Mouse (Mus musculus) 416B (cell line): ENCODE results near the gene Lrch1.
A peak's percentile ranks its signal among the peaks of the same experiment; 100 is the strongest.

ENCODE experiments used
- DNase-seq: peaks from one replicate; pipeline ENCODE4 v3.0.0; 2011; ENCODE audit warnings: low read depth

Lrch1 gene

DNA sequence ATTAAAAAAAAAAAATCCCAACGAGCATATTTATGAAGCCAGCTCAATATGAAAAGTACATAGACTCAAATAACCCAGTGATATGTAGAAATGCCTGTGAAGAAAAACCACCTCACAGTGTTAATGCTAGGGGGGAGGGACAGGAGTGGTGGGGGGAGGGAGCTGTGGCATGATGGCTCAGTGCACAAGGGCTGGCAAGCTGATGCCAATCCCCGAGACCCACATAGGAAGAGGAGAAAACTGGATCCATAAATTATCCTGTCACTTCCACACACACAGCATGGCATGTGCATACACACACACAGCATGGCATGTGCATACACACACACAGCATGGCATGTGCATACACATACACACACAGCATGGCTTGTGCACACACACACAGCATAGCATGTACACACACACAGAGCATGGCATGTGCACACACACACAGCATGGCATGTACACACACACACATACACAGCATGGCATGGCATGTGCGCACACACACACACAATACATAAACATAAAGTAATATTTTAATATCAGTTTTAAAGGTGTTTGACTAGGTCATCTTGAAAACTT lies 54.5 kb downstream of the Lrch1 start:
- DNase-seq = no peak

DNA sequence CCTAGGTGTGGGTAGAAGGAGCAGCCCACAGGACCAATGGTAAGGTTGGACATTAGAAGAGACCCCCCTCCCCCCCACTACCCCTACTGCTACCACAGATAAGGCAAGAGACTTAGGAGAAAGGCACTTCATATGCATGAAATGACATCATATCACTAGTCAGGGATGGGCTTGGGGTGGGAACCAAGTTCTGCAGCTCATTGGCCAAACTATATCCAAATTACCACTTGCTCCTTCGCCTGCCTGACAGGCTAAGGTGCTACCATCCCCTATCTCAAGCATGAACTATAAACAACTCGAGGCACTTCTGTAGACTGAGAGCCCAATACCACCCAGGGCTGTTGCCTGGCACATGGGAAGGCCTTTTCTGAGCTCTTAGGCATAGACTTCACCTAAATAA lies 58.4 kb downstream of the Lrch1 start:
- no peak for DNase-seq

DNA sequence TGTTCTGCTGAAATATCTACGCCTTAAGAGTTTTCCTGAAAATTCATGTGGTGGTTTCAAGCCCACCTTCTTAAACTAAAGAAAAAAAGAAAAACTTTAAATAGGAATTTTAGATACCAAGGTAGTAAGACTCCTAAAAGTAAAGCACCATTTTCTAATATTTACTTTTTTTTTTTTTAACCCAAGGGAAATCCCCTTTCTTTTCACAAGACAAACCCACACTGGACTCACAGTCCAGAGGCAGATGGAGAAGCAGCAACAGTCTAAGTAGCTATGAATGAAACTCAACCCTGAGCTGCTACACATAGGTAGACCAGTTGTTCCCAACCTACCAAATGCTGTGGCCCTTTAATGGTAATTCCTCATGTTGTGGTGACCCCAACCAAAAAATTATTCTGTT lies 59.6 kb downstream of the Lrch1 start:
- DNase-seq = no peak

DNA sequence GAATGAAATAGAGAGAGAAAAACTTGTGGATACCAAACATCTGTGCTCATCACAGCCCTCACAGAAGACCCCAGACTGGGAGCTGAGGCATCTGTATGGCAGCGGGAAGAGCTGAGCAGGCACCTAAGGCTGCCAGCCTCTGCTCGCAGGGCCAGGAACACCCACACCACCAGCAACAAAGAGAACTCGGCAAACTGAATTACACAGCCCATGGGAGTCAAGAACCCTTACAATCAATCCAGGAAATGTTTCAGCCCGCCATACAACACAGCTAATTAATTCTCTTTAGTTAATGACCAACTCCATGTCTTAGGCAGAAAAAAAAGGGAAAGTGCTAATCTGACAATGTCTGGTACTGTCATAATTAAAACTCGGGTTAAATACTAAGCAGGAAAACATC lies 61.2 kb downstream of the Lrch1 start:
- DNase-seq = no peak

DNA sequence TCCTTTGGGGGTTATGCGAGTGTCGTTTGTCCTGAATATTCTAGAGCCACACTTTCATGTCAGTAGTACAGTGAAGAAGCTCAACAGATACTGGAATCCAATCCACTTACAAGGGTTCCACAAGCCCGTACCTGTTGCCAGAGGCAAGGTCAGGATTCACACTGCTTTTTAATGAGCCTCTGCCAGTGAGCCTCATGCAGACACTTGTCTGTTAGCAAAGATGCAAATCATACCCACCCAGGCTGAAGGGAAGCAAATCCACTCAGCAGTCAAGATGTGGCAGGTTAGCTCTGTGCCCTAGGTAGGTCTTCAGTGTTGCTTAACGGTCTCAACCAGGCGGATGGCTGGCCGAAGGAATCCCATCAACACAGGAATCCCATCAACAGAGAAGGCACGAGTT lies 62.8 kb downstream of the Lrch1 start:
- DNase-seq = no peak

DNA sequence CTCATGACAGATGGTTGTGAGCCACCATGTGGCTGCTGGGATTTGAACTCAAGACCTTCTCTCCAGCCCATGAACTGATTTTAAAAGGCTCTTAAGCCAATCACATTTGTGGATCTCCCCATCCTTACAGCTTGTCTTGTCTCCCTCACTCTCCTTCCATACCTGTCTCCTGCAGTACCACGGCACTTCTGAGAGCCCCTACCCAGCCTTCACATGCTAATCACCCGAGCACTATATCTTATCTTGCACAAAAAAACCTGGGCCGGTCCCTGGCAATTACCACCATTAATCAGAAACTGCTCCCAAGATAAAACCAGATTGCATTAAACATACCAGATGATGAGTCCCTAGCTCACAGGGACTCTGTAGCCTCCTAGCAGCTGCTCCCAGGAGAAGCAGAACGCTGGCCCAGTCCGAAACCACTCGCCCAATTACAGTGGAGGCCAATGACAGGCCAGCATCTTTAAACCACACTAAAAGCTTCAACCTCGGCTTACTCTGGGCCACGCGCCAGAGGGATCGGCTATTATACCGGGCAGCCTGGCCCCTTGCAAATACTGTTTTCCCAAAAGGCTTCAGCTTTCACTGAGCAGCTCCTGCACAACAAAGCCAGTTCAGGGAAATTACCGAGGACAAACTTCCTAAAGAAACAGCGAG lies 63.5 kb downstream of the Lrch1 start:
- no peak for DNase-seq

DNA sequence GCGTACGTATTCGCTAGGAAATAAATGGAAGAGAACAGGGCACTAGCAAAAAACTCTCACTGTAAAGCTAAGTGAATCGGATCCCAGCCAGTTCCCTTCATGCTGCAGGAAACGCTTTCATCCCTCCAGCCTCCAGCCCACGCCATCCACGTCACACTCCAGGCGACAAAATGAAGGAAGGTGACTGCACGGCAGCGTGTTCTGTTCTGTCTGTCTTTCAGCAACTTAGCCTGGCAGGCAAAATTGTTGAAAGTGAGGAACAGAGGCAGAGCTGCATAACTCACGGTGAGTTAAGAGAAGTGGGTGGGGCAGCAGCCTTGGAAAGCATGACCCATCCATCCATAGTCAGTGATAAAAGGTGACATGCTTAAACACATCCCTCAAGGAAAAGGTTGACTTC lies 64.5 kb downstream of the Lrch1 start:
- DNase-seq = no peak

DNA sequence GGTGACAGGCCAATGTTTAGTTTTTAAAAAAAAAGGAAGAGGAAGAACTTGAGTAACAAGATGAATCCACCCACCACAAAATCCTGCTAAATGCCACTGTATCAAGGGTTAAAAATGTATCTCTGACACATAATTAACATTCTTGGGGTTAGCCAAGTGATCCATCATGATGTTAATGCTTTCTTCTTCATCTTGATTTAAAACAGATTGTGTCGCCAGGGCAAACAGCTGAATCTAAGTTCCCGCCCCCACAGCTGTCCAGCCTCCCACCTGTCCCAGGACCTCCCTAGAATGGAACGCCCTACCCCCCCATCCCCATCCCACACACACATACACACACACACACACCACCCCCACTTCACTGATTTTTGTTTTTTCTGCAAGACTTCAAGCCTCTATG lies 64.9 kb downstream of the Lrch1 start:
- DNase-seq = no peak

DNA sequence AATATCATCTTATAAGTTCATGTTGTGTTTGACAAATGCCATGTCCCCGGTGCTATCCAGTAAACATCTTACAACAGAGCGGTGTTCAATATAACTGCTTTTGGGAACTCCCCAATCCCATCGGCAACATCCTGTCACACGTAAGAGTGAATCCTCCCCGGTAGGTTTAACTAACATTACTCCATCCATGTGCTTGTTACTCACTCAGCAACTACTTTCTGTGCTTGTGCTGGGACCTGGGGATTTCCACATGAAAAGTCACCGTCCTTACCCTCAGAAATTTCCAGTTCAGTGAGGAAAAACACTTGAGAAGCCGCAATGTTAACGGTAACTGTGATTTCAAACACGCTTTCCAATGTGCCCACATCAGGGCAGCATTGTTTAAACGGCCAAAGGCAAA lies 66.8 kb downstream of the Lrch1 start:
- DNase-seq = no peak

DNA sequence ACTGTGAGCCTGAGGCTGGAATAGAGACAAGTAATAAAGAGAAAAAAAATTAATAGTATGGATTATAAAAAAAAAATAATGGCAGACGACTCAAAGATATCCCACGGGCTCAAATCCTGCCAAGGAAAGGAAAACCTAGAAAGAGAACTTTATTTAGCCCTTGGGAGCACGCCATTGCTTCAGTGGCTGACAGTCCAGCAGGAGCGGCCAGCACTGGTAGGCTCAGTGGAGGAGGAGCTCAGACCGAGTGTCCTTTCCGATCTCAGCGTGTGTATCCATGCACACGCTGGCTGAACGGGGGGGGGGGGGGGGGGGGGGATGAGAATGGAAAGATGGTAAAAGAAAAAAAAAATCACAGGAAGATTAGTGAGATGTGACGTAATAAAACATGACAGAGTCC lies 68.2 kb downstream of the Lrch1 start:
- no peak for DNase-seq

DNA sequence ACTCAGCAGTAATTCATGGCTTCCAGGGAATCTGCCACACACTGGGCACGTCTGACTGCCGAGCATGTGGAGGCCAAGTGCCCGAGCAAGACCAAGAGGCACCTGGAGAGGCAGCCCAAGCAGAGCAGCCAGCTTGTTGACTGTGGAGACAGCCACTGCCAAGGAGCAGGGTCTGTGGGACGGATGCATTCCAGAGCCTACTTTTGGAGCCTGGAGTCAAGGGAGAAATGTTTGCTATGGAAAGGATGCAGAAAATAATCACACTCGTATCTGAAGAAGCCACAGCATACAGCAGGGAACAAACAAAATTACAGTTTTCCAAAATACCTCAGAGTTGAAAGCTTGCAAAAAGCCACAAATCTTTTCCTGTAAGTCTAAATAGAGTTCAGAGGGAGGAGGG lies 70.4 kb downstream of the Lrch1 start:
- no peak for DNase-seq

DNA sequence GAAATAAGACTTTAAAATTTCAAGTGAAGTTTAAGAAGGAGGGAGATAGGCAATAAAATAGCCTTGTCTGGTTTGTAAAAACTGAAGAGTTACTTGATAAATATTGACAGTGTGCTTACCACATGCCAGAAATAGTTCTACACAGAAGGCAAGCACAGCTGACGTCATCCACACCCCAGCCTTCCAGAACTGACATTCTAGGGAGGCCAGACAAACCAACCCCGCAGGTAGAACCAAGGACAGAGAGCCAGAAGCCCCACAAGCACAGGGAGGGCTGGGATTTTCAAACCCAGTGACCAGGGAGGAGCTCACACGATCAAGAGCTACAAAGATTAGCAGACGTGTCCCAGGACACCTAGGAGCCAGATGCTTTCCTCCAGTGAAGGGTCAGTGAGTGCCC lies 76.5 kb downstream of the Lrch1 start:
- DNase-seq = no peak

DNA sequence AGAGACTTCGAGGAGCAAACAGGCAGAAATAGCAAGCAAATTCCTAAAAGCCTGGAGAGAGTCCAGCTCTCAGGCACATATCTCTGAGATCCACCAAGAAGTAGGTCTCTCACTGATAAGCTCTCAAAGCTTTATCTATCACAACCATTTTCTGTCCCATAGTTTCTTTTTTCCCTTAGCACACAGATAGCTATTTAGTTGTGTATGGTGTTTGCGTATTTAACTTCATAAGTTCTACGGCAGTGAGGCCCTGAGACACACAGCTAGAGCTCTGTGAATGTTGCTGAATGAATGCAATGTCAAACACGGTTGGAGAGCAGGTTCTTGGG lies 78.8 kb downstream of the Lrch1 start:
- no peak for DNase-seq

DNA sequence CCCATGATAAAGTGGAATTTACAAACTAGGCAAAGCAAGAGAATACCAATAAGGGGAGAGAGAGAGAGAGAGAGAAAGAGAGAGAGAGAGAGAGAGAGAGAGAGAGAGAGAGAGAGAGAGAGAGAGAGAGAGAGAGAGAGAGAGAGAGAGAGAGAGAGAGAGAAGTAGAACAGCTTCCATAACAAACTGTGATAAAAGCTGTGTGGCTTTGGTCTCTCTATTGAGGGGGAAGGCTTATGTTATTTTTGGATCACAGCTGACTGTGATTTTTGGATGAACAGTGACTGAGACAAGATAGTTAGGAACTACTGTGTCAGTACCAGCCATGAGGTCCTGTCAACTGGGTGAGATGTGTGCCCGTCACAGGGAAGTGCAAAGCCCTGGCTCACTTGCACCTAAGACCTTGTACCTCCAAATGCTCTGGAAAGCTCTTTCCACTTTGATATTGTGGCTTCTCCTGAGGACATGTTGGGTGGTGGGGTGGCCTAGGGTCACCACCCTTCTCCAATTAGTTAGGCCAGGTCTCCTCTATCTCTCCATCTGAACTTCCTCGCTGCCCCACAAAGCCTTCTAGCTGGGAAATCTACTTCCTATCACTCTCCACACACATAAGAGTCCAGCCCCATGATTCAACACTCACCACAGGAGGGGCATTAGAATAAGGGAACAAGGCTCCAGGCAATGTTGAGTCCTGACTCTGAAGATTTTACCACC lies 79.3 kb downstream of the Lrch1 start:
- DNase-seq = peak; percentile 62

DNA sequence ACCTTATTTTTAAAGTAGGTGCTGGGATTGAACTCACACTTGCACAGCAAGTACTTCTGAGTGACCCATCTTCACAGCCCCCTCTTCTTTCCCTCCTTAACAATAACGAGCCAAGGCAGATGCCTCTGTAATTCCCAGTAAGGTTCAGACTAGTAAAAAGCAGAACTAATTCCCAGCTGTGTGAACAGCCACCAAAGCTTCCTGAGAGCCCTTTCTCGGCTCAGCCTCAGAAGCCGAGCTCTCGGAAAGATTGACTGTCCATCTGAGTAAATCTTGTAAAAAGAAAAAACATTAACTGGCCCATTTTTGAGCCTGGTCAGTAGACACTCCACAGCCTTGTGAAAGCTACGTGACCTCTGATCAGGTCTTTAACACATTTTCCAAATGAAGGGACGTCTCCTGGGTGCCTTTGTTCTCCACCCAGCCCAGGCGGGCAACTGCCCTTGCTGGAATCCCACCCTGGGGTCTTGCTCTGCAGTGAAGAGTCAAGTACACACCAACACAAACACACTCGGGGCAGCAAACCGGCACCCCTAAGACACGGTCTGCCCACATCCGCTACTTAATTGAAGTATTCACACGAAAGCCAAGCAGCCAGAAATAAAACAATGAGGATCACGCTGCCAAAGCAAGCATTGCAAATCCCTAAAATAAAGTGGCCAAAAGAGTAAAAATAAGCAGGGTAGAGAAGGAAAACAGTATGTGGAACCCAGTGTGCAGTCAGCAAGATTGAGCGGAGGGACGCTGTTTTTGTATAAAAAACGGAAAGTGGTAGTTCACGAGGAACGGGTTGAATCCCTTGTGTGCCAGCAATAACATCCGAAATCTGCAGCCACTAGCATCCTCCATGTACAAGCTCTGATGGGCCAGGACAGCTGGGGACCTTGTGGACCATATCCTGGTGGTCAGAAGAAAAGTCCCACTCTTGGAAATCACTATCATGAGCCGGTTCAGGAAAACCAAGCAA lies 80.3 kb downstream of the Lrch1 start:
- DNase-seq = no peak

DNA sequence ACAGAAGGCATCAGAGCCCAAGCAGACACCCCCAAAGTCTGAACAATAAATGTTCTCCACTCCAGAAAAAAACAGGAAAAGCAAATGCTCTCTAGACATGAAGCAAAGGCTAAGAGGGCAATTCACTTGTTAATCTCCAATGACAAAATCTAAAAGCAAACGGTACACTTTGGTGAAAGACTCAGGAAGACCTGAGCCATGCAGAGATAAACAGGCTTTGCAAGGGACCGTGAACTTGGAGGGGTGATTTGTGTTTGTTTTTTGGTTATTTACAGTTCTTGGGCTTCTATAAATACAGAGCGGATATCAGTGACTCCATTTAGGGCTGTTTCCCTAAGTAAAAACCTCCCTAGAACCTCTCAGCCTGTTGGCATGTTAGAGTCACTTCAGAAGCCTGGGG lies 81.9 kb downstream of the Lrch1 start:
- no peak for DNase-seq

DNA sequence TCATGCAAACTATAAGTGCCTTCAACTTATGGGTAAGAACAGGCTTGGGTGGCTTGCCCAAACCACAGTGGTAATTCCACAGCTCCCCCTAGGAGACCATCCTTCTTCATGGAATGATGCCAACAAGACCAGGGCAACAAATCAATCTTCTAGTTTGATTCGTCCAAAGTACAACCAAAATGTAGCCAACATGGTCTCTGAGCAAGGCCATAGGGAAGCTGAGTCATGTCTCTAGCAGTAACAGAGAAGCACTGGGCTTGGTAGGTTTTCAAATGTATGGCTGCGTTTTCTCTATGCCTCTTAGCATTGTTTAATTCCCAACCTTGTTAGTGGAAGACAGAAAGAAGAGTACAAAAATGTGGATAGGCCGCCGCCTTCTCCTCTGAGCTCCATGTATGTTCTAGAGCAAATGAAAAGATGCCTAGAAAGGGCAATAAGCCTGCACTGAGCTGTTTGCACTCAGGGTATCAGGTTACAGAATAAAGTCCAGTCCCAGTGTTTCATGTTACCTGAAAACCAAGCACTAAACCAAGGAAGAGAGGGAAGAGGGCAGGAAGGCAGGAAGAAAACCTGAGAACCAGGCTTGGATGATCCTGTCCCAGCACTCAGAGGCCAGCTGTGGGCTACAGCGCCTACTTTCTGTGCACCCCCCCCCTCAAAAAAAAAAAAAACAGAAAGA lies 82.7 kb downstream of the Lrch1 start:
- DNase-seq = peak; percentile 66

DNA sequence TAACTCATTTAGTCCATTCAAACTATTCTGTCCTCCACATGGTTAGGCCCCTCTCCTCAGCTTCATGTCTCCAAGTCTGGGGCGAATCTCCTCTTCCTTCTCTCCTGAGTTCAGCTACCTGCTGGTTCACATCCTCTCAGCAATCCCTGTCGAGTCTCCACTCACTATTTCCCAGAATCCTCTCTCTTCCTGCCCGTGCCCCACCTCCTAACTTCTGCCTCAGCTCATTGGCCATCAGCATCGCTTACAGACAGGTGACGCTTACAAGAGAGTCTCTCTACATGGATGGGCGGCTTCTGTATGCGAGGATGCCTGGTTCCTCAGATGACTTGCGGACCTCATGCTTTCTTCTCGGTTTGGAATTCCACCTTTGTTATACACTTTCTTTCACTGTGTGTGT lies 86.2 kb downstream of the Lrch1 start:
- DNase-seq = no peak

DNA sequence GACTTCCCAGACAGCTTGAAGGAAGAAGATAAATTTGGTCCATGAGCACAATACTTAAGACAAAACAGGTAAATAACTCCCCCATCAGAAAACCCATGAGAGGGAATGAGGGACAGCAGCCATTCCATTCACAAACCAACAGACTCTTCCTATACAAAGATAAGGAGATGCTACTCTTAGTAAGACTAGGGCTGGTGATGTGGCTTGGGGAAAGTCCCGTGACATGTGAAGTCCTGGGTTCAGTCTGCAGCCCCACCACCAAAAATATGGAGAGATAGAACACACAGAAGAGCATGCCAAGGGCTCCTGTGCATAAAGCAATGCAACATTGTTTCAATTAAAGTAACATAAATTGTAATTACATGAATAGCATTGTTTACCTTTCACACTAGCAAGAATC lies 88.5 kb downstream of the Lrch1 start:
- no peak for DNase-seq

DNA sequence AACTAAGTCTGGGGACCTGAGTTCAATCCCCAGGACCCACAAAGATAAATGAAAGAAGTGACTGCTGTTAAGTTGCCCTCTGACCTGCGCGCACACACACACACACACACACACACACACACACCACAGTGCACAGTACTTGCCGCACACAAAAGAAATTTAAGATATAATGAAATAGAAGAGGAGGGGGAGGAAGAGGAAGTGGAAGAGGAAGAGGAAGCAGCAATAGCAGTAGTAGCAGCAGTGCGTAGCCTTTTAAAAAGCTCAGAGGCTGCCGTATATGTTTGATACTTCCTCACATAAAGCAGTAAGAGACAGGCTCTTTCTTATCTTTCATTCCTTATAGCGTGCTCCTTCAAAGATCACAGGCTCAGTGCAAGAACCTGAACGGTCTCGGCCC lies 92.2 kb downstream of the Lrch1 start:
- DNase-seq = no peak

DNA sequence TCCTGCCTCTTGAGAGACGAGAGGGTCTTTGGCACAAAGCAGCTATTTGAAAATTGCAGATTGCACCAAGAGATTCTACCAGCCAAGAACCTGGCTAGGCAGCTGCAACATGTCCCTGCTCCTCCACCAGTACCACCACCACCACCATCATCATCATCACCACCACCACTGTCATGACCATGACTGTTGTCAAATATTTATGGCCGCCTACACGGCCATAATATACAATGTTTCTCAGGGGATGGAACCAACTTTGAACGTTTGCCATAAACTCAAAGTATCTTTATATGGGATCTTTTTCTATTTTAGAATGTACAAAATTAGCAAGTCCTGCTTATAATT lies 93.9 kb downstream of the Lrch1 start:
- DNase-seq = no peak
